Mouse (Mus musculus): ENCODE results near the gene Agfg1.

DNA sequence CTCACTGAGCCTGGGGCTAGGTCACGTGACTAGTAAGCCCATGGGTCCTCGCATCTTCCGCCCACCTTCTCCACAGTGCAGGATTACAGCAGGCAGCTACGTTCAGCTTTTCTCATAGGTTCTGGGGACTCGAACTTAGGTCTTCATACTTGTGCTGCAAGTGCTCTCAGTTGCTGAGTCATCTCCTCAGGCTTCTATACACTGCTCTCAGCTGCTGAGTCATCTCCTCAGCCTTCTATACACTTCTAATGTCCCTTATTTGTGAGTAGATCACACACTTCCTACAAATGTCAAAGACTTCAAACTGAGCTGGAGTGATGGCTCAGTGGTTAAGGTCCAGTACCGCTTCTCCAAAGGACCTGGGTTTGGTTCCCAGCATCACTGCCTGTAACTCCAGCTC, 47.0 kb upstream of the Agfg1 start:
- no peak for TF ChIP-seq HCFC1 (IDR thresholded peaks at IDR 0.05; ENCODE audit: borderline replicate concordance, insufficient read depth, low read length)
- no peak for TF ChIP-seq CHD2 (IDR thresholded peaks at IDR 0.05; ENCODE audit: low read depth, low read length)
- no peak for TF ChIP-seq ZNF384 (IDR thresholded peaks at IDR 0.05; ENCODE audit: low read depth, low read length)

Measured in ES-E14 (cell line).